Mouse (Mus musculus) heart, postnatal 14 days (tissue): Measurements from ENCODE around the gene Spata31d1d. TPM values are rescaled to one million over a fixed set of nuclear protein-coding genes. Genes with fewer than 3 reads are reported as not detected.

Experiments
- DNase-seq, 2 experiments: peaks; one replicate each; pipeline ENCODE4 v3.0.0; 2021 to 2022
- intact Hi-C: fragments of 180-260 bp; cut with DNase I; formaldehyde crosslinking; loops from one replicate; pipeline ENCODE4 v1.15.1; 2025
- total RNA-seq, 2 experiments: library from RNA; stranded (reverse); gene quantifications; 2 replicates each; pipeline ENCODE4 v1.2.3; 2021

Spata31d1d gene
- total RNA-seq, 2 experiments from 2014 or later, result not detected

DNA sequence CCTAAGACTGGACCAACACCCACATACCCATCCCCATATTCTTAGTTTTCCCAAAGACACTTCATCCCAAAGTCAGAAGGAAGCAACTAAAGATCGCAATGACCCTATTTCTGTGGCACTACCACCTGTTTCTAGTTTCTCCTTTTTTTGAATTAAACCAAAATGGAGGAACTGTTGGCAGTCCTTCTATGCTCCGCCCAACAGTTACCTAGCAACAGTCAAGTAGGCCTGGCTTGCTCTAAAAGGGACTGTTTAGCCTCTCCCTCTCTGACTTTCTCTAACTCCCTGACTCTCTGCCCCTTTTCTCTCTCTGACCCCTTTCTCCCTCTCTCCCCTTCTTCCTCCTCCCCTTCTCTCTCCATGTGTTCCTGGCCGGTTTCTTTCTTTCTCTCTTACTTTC is 46.3 kb downstream of the Spata31d1d start:
- no peak for DNase-seq
- intact Hi-C loops, result no loop called here

DNA sequence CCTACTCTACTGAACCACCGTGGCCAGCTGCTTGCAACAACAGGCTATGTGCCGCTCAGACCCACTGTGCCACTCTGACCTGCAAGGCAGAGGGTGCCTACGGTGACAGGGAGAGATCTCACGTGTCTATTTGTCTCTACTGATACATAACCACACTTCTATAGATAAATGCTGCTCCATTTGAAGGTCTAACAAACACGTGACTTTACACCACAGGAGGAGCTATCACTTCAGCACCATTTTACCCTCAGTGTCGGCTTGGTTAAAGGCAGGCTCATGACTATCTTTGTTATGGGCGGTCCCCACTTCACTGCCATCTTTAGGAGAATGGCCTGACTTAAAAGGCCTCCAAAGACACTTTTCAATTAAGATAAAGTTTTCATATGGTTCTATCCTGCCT is 48.9 kb downstream of the Spata31d1d start:
- intact Hi-C loops, result no loop called here
- DNase-seq, result no peak

DNA sequence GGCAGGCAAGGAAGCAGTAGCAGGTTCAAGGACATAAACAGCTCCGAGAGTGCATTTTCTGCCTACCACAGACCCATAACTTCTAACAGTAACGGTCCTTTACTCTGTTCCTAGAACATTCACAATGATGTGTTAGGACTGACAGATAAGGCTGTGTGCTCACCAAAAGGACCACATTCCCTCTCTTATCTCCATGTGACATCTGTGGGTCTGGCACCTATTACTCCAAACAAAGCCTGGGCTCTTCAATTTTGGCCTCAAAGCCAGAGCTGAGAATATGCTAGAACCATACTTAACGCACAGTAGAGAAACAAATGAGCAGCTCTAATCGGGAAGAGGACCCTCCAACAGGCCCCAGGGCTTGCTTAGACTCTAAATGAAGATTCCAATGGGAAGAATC is 51.6 kb downstream of the Spata31d1d start:
- intact Hi-C loops, result no loop called here
- no peak for DNase-seq

DNA sequence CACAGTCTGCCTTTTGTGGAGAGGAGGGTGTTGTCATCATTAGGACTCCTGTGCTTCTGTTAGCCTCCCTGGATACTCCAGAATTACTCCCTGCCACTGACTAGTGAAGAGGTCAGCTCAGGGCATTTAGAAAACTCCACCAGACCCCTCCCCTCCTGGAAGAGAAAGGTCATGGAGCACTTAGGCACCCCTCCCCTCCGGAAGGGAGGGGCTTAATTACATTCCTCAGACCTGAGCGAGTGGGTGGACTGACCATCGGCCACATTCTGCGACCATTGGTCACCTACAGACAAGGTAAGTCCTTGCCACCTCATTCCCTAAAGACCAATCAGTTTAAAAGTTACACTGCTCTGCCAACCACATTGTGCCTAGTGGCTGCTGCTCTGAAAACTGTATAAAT is 52.2 kb downstream of the Spata31d1d start:
- no peak for DNase-seq
- intact Hi-C loops, result no loop called here

DNA sequence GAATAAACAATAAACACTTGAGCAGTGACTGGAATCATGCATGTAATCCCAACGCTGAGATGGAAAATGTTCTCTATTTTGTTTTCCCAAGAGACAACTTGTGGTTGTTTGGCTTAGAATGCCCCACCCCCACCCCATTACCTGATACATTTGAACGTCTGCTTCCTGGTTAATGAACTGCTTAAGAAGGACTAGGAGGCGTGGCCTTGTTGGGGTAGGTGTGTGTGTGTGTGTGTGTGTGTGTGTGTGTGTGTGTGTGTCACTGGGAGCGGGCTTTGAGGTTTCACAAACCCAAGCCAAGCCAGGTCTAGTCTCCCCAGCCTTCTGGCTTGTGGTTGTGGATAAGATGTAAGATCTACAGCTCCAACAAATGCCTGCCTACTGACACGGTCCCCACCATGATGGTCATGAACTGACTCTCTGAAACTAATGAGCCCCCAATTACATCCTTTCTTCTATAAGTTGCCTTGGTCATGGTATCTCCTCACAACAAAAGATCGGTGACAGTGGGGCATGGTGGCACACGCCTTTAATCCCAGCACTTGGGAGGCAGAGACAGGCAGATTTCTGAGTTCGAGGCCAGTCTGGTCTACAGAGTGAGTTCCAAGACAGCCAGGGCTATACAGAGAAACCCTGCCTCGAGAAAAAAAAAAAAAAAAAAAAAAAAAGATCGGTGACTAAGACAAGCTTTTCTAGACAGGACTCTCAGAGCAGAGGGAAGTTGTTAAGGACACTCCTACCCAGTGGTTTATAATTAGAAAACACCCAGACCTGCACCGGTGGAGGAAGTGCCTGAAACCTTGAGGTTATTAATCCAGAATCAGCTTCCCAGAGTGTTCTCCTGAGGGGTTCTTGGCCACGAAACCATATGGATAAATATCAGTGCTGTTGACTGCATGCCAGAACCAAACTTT is 55.0 kb downstream of the Spata31d1d start:
- intact Hi-C loops, result no loop called here
- DNase-seq, result no peak

Other genes with a start within 250 kb of the Spata31d1d start
- gene Agtpbp1, start 146.5 kb downstream of the Spata31d1d start, total RNA-seq, result 10 to 100 TPM; 82.2 to 97.3 TPM
- 10 to 100 TPM; 84.4 to 92.5 TPM for gene Naa35, start 146.5 kb downstream of the Spata31d1d start, total RNA-seq
- gene Golm1, start 55.9 kb downstream of the Spata31d1d start, total RNA-seq, result 10 to 100 TPM; 16.3 to 20.8 TPM
- not detected for gene 4921517D22Rik, start 37.6 kb downstream of the Spata31d1d start, total RNA-seq
- gene Spata31d1a, start 21.4 kb downstream of the Spata31d1d start, total RNA-seq, result not detected
- not detected for gene Spata31d1b, start 19.5 kb downstream of the Spata31d1d start, total RNA-seq
- gene 1700014D04Rik, start 15.0 kb upstream of the Spata31d1d start, total RNA-seq, result not detected
- gene Isca1, start 38.1 kb upstream of the Spata31d1d start, total RNA-seq, result 100 to 1,000 TPM; 207 to 217 TPM
- gene Gm49354, start 50.5 kb upstream of the Spata31d1d start, total RNA-seq, result not detected
- gene Tut7, start 91.4 kb upstream of the Spata31d1d start, total RNA-seq, result 10 to 100 TPM; 48.9 to 51.1 TPM